Mouse (Mus musculus) splenic B cell, adult 2 months (primary cell): ENCODE results near the gene 9330182L06Rik.

Source experiments
- DNase-seq: peaks from one replicate; pipeline ENCODE4 v3.0.0-alpha.2; 2011; ENCODE audit warnings: low read depth, low spot score
- H3K27me3 ChIP-seq: 2 replicates; pipeline ENCODE4 v1.6.1; 2012; ENCODE audit warnings: mild to moderate bottlenecking, low read length, moderate library complexity, mixed read lengths; ENCODE audit not compliant: control insufficient read depth, poor library complexity, insufficient read depth, severe bottlenecking
- H3K36me3 ChIP-seq: 2 replicates; pipeline ENCODE4 v1.6.1; 2012; ENCODE audit warnings: mild to moderate bottlenecking, low read length, moderate library complexity, mixed read lengths; ENCODE audit not compliant: control insufficient read depth, poor library complexity, insufficient read depth, severe bottlenecking

Gene 9330182L06Rik

DNA sequence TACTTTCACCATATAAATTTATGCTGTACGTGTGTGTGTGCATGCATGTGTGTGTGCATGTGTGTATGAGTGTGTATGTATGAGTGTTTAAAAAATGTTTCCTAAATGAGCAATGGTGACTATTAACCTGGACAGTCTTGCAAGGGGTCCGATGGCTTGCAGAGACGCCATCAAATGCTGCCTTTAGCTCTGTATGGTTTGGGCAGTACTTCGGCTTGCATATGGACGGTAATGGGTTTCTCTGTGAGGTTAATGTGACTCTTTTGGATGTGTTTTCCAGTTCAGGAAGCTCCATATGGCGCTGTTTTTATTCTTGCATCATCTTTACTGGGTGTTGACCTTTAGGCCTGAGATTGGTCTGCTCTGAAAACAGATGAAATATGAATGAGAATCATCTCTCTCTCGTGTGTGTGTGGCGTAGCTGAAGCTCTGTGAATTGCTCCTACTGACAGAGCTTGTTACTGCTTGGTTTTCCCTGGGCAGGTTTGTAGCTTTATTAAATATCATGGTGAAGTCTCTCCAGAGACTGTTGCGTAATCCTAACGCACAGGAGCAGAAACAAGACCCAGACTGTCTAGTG lies 79.2 kb downstream of the 9330182L06Rik start:
- H3K36me3 ChIP-seq = no peaks in the 10 kb centered on the region
- no peak for DNase-seq
- no peaks in the 10 kb centered on the region for H3K27me3 ChIP-seq

DNA sequence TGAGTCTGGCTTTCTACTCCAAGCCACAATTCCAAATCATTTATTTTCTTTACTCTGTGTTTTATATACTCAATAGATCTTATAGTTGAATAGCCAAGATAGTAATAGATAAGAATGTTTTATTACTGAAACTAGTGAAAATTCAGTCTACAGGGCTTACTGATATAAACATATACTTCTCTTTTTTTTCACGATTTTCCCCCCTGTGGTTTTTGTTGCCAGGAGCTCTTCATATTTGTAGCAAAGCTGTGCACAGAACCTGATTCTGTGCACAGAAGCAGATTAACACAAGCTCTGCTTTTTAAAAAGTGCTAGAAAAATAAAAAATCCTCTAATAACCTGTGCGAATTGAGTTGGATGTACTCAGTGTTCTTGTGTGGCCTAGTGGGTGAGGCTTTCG lies 79.7 kb downstream of the 9330182L06Rik start:
- no peaks in the 10 kb centered on the region for H3K27me3 ChIP-seq
- DNase-seq = no peak

DNA sequence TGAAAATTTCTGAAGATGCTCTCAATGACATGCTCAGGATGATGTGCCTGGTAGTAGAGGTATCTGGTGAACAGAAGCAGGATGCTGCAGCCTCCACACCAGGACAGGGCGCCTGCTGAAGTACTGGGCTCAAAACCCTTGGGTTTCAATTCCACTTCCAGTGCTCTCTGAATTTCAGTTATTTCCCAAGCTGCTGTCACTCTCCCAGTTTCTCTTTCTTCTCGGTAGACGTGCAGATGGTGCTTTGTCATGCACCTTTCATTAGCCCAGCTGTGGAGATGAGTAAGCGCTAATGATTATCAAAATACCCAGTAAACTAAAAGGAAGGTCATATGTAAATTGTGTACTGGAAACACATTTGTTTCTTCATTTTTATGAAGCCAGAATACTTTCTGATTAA lies 80.6 kb downstream of the 9330182L06Rik start:
- H3K36me3 ChIP-seq = no peaks in the 10 kb centered on the region
- DNase-seq = no peak

More for the DNA sequence above, 79.7 kb downstream of the 9330182L06Rik start:
- no peaks in the 10 kb centered on the region for H3K36me3 ChIP-seq

DNA sequence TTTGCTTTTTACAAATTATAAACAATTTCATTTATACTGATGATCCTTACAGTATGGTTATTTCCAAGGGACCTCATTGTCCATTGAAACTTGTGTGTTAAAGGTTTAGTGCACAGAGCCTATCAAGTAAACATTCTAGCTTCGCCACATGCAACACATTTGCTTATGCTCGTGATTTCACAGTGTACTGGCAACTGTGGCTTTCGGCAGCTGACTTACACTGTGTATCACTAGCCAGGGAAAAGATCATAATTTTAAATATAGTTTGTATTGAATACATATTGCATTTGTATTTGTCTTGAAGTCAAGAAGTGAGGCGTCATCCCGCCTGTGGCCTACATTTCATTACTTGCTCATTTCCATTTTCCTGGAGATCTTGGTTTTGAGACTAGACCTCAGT lies 86.2 kb downstream of the 9330182L06Rik start:
- no peak for DNase-seq
- Histone ChIP-seq H3K27me3 (no peaks in the 10 kb centered on the region), H3K36me3 (no peaks in the 10 kb centered on the region)

More for the DNA sequence above, 80.6 kb downstream of the 9330182L06Rik start:
- H3K27me3 ChIP-seq = no peaks in the 10 kb centered on the region

DNA sequence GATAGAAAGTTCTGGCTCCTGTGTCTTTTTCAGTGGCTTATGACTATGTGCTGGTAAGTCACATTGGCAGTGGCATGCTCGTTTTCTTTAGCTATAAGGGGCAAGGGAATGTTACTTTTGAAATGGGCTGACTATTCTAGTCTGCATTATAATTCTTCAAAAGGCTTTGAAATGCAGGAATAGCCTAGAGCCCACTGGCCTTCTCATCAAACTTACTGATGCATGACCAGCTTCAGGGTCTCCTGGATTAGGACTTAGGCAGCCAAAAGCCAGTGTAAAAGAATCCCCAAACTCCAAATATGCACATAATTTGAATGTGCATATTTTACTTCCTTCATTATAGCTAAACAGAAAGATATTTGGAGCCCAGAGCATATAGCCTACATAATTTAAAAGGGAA lies 86.7 kb downstream of the 9330182L06Rik start:
- Histone ChIP-seq H3K27me3 (no peaks in the 10 kb centered on the region), H3K36me3 (no peaks in the 10 kb centered on the region)
- no peak for DNase-seq

DNA sequence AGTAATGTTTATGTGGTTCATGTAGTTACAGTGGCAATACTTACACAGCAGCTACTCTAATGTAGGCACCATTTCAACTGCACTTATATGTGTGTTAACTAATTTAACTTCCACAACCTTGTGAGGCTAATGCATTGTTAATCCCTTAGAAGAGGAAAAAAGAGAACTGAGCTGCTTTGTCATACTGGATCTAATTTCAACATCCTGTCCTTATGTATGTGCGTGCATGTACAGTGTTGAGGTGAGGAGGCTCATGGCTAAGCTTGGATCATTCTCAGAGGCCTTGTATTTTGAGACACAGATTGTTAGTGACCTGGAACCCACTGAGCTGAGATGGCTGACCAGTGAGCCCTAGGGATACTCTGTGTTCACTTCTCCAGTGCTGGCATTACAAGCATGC lies 88.3 kb downstream of the 9330182L06Rik start:
- no peaks in the 10 kb centered on the region for H3K36me3 ChIP-seq
- DNase-seq = no peak
- H3K27me3 ChIP-seq = no peaks in the 10 kb centered on the region

DNA sequence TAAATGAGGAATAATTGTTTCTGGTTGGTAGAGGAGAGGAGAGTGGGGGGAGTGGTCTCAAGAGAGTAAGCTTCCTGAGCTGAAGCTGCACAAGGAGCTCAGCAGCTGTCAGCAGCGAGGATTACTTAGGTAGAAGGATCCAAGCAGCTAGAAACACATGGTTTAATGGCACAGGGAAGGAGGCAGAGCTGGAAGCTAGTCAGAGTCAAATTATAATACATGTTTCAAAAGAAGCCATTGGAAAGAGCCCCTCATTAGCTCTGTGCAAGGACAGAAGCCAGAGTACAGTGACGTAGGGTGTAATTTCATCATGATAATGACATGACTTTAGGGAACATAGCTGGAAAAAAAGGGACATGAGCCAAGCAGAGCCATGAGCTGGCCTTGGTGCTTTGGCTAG lies 92.2 kb downstream of the 9330182L06Rik start:
- DNase-seq = no peak
- Histone ChIP-seq H3K27me3 (no peaks in the 10 kb centered on the region), H3K36me3 (no peaks in the 10 kb centered on the region)

DNA sequence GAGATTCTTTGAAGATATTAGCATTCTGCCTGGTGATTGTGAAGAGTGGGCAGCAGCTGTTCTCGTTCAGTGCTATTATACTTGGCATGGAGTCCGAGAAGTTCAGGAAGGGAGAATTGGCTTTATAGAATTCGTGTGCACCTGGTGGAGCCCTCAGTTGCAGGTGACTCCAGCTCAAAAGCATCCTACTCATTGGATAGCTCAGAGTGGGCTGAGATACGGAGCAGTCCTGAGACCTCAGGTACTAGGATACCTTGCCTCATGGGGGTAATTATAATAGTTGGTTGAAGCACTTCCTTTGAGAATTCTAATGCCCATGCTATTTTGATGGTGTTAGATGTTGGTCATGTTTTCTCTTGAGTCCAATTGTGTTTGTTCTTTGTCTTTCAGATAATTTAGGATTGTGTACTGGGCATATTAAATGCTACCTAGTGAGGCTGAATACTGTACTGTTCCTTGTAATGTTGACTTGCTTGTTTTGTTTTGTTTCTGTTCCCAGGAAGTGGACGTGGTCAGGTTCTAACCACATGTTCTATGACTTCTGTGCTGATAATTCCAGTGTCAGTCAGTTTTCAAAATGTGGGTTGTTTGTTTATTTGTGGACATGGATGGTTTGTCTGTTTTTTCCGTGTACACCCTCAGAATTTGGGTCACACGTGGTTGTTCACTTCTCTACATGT lies 96.2 kb downstream of the 9330182L06Rik start:
- H3K27me3 ChIP-seq = no peaks in the 10 kb centered on the region
- no peaks in the 10 kb centered on the region for H3K36me3 ChIP-seq
- no peak for DNase-seq

DNA sequence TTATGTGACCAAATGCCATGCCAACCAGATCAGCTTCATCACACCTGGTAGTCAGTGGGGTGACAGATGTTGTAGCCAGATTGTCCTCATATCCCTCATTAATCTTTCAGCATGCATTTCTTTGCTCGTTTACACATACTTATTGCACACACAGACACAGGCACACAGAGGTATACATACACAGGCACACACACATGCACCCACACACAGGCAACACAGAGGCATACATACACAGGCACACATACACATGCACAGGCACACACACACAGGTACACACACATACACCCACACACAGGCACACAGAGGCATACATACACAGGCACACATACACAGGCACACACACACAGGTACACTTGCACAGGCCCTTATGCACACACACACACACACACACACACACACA lies 99.0 kb downstream of the 9330182L06Rik start:
- DNase-seq = no peak
- Histone ChIP-seq H3K36me3 (no peaks in the 10 kb centered on the region), H3K27me3 (no peaks in the 10 kb centered on the region)

DNA sequence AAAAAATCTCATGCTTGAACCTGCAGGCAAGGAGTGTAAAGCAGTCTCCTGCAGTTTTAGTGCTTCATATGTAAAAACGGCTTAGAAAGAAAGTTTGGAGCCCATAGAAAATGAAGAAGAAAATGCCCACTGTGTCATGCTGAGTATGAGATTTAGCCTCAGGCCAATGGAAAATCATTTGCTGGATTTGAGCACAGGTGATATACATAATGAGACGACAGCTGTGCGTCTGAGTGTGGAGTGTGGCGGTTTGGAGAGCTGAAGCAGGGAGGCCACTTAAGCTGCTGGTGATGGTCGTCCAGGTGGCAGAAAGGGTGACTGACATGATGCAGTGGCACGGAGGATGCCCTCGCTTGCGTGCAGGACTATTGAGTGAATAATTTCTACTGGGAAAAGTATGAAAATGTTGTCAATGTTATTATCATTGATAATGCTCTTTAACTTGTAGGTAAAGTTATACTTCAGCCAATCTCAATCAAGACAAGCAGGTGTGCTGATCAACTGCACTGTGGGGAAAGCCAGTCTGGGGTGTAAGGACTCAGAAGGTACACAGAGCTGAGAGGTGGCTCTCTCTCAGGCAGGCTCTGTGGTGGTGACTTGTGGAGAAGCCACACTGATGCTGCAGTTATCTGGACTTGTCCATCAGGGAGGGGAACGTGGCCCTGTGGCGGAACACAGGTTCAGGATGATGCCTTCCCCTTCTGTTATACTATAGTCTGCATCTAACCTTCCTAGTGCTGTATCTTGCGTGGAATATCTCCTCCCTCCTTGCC lies 102.2 kb downstream of the 9330182L06Rik start:
- DNase-seq = no peak
- no peaks in the 10 kb centered on the region for H3K27me3 ChIP-seq

DNA sequence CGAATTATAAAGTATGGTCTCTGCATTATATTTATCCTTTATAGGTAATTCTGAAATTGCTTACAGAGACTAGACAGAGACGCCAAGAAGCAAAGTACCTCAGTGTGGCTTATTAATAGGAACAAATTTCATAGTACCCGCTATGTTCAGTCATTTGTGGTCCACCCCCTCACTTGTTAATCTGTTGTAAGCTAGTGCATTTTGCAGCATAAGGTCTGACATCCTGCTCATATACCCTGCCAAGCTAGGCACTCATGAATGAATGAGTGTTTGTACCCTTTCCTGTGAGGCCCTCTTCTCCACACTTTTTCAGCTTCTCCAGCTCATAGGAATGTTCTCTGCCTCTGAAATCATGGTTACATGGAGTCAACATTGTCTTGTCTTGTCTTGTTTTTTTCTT lies 105.2 kb downstream of the 9330182L06Rik start:
- Histone ChIP-seq H3K36me3 (no peaks in the 10 kb centered on the region), H3K27me3 (no peaks in the 10 kb centered on the region)
- no peak for DNase-seq

More for the DNA sequence above, 102.2 kb downstream of the 9330182L06Rik start:
- H3K36me3 ChIP-seq = no peaks in the 10 kb centered on the region

DNA sequence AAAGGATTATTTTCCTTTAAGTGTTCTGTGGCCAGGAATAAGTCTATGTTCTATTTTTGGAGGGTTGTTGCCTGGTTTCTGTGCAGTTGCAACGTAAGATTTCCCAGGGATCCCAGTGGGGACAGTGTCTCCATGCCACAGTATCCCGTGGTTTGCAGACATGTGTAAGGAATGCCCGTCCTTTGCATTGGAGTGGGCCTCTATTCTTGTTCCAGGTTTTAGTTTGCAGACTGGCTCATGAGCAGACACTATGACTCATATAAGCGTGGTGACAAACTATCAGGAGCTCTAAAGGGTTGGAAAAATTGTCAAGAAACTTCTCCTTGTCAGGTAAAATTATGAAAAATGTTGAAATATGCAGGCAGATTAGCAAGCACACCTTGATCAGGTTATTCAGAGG lies 107.4 kb downstream of the 9330182L06Rik start:
- no peak for DNase-seq
- H3K36me3 ChIP-seq = no peaks in the 10 kb centered on the region
- no peaks in the 10 kb centered on the region for H3K27me3 ChIP-seq

DNA sequence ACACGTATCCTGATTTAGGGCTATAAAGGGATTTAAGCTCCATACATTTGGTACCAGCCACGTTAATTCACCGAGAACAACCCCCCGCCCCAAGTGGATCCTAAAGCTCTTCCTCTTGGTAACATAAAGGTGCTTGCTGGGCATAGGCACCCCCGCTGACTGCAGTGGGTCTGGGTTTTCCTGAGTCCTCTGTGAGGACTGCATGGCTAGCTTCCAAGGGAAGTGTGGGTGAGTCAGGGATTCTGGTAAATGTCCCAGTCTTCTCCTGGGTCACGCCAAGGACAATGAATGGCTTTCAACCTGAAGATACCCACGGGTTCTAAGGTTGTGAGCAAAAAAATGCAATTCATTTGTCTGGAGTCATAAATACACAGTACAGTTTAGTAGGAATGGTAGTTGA lies 124.0 kb downstream of the 9330182L06Rik start:
- no peak for DNase-seq
- Histone ChIP-seq H3K27me3 (no peaks in the 10 kb centered on the region; the same call in 1 of the 2 replicates), H3K36me3 (no peaks in the 10 kb centered on the region)

DNA sequence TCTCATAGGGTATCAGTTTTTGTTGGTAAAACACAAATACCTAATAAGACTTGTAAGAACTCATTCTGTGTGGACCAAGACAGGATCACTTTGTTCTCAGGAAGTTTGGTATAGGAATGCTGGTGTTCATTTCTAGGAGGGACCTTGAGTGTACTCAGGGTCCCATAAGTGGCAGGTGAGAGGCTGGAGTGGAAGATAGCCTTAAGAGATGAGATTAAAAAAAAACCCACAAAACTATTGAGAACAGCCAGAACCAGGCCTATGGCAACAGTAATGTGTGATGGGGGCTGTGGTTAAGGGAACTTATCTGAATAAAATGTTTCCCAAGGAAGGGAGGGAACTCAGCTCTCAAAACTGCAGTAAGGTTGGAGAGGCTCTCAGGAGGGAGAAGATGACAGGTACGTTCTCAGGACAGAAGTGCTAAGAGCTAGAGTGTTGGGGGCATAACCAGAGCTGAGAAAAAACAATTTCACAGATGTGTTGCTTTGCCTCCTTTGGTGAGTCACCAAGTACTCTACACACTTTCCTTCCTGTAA lies 126.0 kb downstream of the 9330182L06Rik start:
- no peak for DNase-seq
- Histone ChIP-seq H3K36me3 (no peaks in the 10 kb centered on the region), H3K27me3 (no peaks in the 10 kb centered on the region; the same call in 1 of the 2 replicates)

DNA sequence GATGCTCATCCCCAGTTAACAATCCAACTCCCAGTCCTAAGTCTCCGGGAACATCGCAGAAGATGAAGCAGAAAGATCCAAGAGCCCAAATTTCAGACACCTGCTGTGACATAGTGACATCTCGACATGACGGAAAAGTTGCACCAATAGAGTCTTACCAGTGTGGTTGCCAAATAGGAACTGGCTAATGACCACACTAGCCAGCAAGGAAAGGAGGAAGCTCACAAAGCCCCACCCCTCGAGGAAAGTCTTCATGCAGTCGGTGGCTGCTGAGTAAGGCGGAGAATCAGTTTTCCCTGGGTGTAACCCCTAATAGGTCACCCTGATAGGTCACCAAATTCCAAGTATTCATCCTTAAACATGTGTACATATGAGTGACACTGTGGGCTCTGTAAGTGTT lies 151.2 kb downstream of the 9330182L06Rik start:
- Histone ChIP-seq H3K27me3 (no peaks in the 10 kb centered on the region; the same call in 1 of the 2 replicates), H3K36me3 (no peaks in the 10 kb centered on the region)
- DNase-seq = no peak
